Mouse (Mus musculus) embryonic fibroblast, embryonic 13.5 days (primary cell): ENCODE results near the gene Skiv2l.

ENCODE experiments used
- CTCF ChIP-seq: IDR thresholded peaks from 2 replicates; pipeline ENCODE4 v1.5.1; 2011; ENCODE audit warnings: mild to moderate bottlenecking, control low read depth, low read length, moderate library complexity, borderline replicate concordance; ENCODE audit not compliant: insufficient read depth
- POLR2A ChIP-seq: IDR thresholded peaks from 2 replicates; pipeline ENCODE4 v1.6.1; 2011; ENCODE audit warnings: low read depth, mild to moderate bottlenecking, control low read depth, low read length, moderate library complexity

GRCm38 (mm10) chr17:34893072-34893824 is 43.2 kb upstream of the Skiv2l start:
- TF ChIP-seq CTCF: no peak
- TF ChIP-seq POLR2A: no peak
